ENCODE assay signal across 8 mouse cellular contexts in the genomic region with DNA sequence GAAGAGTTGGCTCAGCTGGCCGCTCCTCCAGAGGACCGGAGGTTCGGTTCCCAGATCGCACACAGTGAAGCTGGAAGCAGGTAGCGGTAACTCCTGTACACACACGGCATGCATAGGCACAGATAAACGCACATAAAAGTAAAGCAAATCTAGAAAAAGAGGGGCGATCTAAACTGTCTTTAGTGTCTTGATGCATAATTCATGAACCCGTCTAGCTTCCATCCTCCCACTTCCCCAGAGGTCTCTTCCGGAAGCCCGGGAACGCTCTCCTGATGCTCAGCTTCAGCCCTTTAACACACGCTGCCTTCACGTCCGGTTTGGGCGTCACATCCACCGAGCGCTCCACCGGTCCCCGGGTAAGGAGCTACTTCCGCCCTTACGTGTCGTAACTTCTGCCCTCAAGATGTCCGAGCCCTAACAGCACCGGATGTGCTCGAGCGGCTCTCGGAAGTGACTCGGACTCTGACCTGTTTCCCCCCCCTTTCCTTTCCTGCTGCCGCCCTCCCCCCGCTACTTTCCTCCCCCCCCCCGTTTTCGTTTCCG. TPM values are rescaled to one million over a fixed set of nuclear protein-coding genes. Genes with fewer than 3 reads are reported as not detected.
DNase-seq lines count a peak whose midpoint lies in the region; ATAC-seq and TF ChIP-seq lines count a peak whose summit lies in the region.

No protein-coding gene starts in this region.

- H3K4me3 ChIP-seq in G1E (ENCODE audit: low read depth, low read length), result peak overlapping the region; percentile 83
- peak overlapping the region; percentile 69 for H3K4me3 ChIP-seq in forebrain, embryonic 16.5 days (replicated peaks; ENCODE audit: low read length)
- H3K4me3 ChIP-seq in layer of hippocampus, adult 2 months, result peak overlapping the region; percentile 68
- H3K4me3 ChIP-seq in lung, embryonic 14.5 days (ENCODE audit: low read depth, low read length), result peak overlapping the region; percentile 78
- H3K4me3 ChIP-seq in olfactory bulb, adult 2 months (ENCODE audit: insufficient read depth, low read depth, low read length), result peak overlapping the region; percentile 96
- peak overlapping the region; percentile 80 for H3K4me3 ChIP-seq in thymus, adult 2 months (ENCODE audit: control insufficient read depth, insufficient read depth, low read length)

- peak overlapping the region; percentile 89 for H3K9ac ChIP-seq in forebrain, embryonic 16.5 days (replicated peaks; ENCODE audit: low read depth, low read length)
- H3K9ac ChIP-seq in lung, embryonic 14.5 days, result peak overlapping the region; percentile 90

- H3K4me1 ChIP-seq in G1E (ENCODE audit: insufficient read depth, low read depth, low read length), result peaks cover 46% of the 10 kb centered on the region
- peaks cover 37% of the 10 kb centered on the region for H3K4me1 ChIP-seq in forebrain, embryonic 16.5 days (replicated peaks; ENCODE audit: control insufficient read depth, insufficient read depth, low read length)
- H3K4me1 ChIP-seq in lung, embryonic 14.5 days (ENCODE audit: insufficient read depth), result no peaks in the 10 kb centered on the region
- peaks cover 22% of the 10 kb centered on the region for H3K4me1 ChIP-seq in olfactory bulb, adult 2 months (ENCODE audit: control insufficient read depth, insufficient read depth, low read length)
- H3K4me1 ChIP-seq in thymus, adult 2 months (replicated peaks; ENCODE audit: control insufficient read depth, insufficient read depth, low read length), result peaks cover 12% of the 10 kb centered on the region

- 0% methylated on average over 31 of the region's 34 CpGs for WGBS in forebrain, embryonic 16.5 days
- 0% methylated on average over 33 of the region's 34 CpGs for WGBS in lung, embryonic 14.5 days
- WGBS in olfactory bulb, adult 2 months, result under 1% methylated on average over 34 of the region's 34 CpGs
- under 1% methylated on average over 33 of the region's 34 CpGs for WGBS in thymus, adult 2 months

- H3K27me3 ChIP-seq in G1E (ENCODE audit: insufficient read depth, low read length), result peaks cover 4% of the 10 kb centered on the region; the same call in 1 of the 2 replicates
- H3K27me3 ChIP-seq in forebrain, embryonic 16.5 days (replicated peaks; ENCODE audit: control insufficient read depth, insufficient read depth, low read length), result no peaks in the 10 kb centered on the region
- no peaks in the 10 kb centered on the region for H3K27me3 ChIP-seq in lung, embryonic 14.5 days (ENCODE audit: insufficient read depth, low read length)
- no peaks in the 10 kb centered on the region for H3K27me3 ChIP-seq in thymus, adult 2 months (ENCODE audit: control insufficient read depth, insufficient read depth, low read length)

- no peak for TF ChIP-seq CTCF in G1E (IDR thresholded peaks at IDR 0.05; ENCODE audit: low read depth, low read length)
- no peak for TF ChIP-seq CTCF in layer of hippocampus, adult 2 months (conservative IDR thresholded peaks at IDR 0.05)
- no peak for TF ChIP-seq CTCF in lung, embryonic 14.5 days (IDR thresholded peaks at IDR 0.05; ENCODE audit: low read depth)
- TF ChIP-seq CTCF in olfactory bulb, adult 2 months (IDR thresholded peaks at IDR 0.05; ENCODE audit: insufficient read depth, low read depth, low read length), result no peak
- no peak for TF ChIP-seq CTCF in thymus, adult 2 months (IDR thresholded peaks at IDR 0.05; ENCODE audit: borderline replicate concordance, control insufficient read depth, extremely low read depth, insufficient read depth, low read length, poor library complexity)

- H3K4me2 ChIP-seq in forebrain, embryonic 16.5 days (ENCODE audit: low read length), result peak overlapping the region; percentile 65
- peak overlapping the region; percentile 84 for H3K4me2 ChIP-seq in lung, embryonic 14.5 days

- peak; percentile 92 for DNase-seq in G1E (ENCODE audit: low spot score)
- peak; percentile 96 to 99 for DNase-seq in cerebellum, adult 18-20 months
- peak; percentile 94 for DNase-seq in heart, postnatal 36 days
- DNase-seq in layer of hippocampus, adult 2 months (ENCODE audit: low spot score in 2 of 2), result peak; percentile 98 to 99
- DNase-seq in lung, embryonic 14.5 days, result peak; percentile 99
- DNase-seq in thymus, adult 2 months, result peak; percentile 95

- H3K36me3 ChIP-seq in G1E (replicated peaks), result peaks cover 41% of the 10 kb centered on the region
- H3K36me3 ChIP-seq in forebrain, embryonic 16.5 days (ENCODE audit: control insufficient read depth, insufficient read depth), result peaks cover 13% of the 10 kb centered on the region
- H3K36me3 ChIP-seq in lung, embryonic 14.5 days (ENCODE audit: insufficient read depth), result peaks cover 22% of the 10 kb centered on the region
- H3K36me3 ChIP-seq in thymus, adult 2 months (ENCODE audit: control insufficient read depth, insufficient read depth, low read length), result peaks cover 13% of the 10 kb centered on the region

- intact Hi-C loops in heart, postnatal 36 days (cut with DNase I), result loop anchor here (1.0 to 10.0 kb wide), 6 partner anchors 31 to 294 kb away; partner anchors contain the start of genes Cops7a, Emg1, Ing4 and Phb2

- H3K9me3 ChIP-seq in G1E (replicated peaks), result no peaks in the 10 kb centered on the region
- no peaks in the 10 kb centered on the region for H3K9me3 ChIP-seq in forebrain, embryonic 16.5 days (ENCODE audit: control insufficient read depth, low read length)
- H3K9me3 ChIP-seq in lung, embryonic 14.5 days (ENCODE audit: low read depth, low read length), result no peaks in the 10 kb centered on the region

- H3K27ac ChIP-seq in forebrain, embryonic 16.5 days (ENCODE audit: low read length), result peak overlapping the region; percentile 97
- H3K27ac ChIP-seq in layer of hippocampus, adult 2 months, result peak overlapping the region; percentile 98
- peak overlapping the region; percentile 98 for H3K27ac ChIP-seq in lung, embryonic 14.5 days (ENCODE audit: low read depth)
- peak overlapping the region; percentile 89 for H3K27ac ChIP-seq in olfactory bulb, adult 2 months (ENCODE audit: insufficient read depth, low read depth, low read length)
- peak overlapping the region; percentile 71 for H3K27ac ChIP-seq in thymus, adult 2 months (ENCODE audit: control insufficient read depth, insufficient read depth, low read length)

- peak; percentile 33; the same call in 1 of the 2 replicates for TF ChIP-seq POLR2A in olfactory bulb, adult 2 months (IDR thresholded peaks at IDR 0.05; ENCODE audit: insufficient read depth, low read depth, low read length)
- TF ChIP-seq POLR2A in thymus, adult 2 months (IDR thresholded peaks at IDR 0.05; ENCODE audit: control insufficient read depth, extremely low read depth, insufficient read depth, low read length, poor library complexity), result peak; percentile 56; the same call in 1 of the 2 replicates

- ATAC-seq in G1E (ENCODE audit: extremely low read depth, insufficient number of reproducible peaks, low FRiP score, poor library complexity, severe bottlenecking), result peak; percentile 99
- peak; percentile 98 for ATAC-seq in forebrain, embryonic 16.5 days
- peak; percentile 98 for ATAC-seq in lung, embryonic 14.5 days (ENCODE audit: insufficient read depth)

RNA-seq across cellular contexts. Expression of gene Zfp384, which starts 0.3 kb away (rescaled TPM):
- total RNA-seq in G1E (2014; fragmentation: Nextera tagmentation) (71.2 and 79.6 TPM in 2 replicates), G1E (2017) (22.9 and 25.7 TPM in 2 replicates)
- 51.7 and 52.8 TPM in 2 replicates for polyA plus RNA-seq in G1E (2012)
- 15.2 and 19.0 TPM in 2 replicates for polyA plus RNA-seq in forebrain, embryonic 16.5 days (2015; fragmentation: Nextera tagmentation; extraction: Ambion mirVana)
- 10 to 100 TPM; 19.6 to 21.6 TPM for total RNA-seq in heart, postnatal 36 days (2021)
- total RNA-seq in layer of hippocampus, adult 2 months (2021), result 10 to 100 TPM; 50.0 to 50.9 TPM
- polyA plus RNA-seq in lung, embryonic 14.5 days (2014; fragmentation: Nextera tagmentation; extraction: Ambion mirVana), result 13.2 and 14.8 TPM in 2 replicates
- 212 TPM in 1 of 2 replicates, not detected in the other for polyA plus RNA-seq in olfactory bulb, adult 2 months (2012; ENCODE audit: insufficient read depth, insufficient read length, low replicate concordance, missing spikeins)
- polyA plus RNA-seq in thymus, adult 2 months (2012; rRNA removed), result 117 and 126 TPM in 2 replicates

RNA-seq across cellular contexts. Expression of gene Pianp, which starts 12.2 kb away (rescaled TPM):
- total RNA-seq in G1E (2014; fragmentation: Nextera tagmentation), result not detected in 2 replicates
- not detected in 2 replicates for total RNA-seq in G1E (2017)
- not detected in 2 replicates for polyA plus RNA-seq in G1E (2012)
- polyA plus RNA-seq in forebrain, embryonic 16.5 days (2015; fragmentation: Nextera tagmentation; extraction: Ambion mirVana), result 36.6 and 44.7 TPM in 2 replicates
- 1 to 10 TPM in 1 of 2 experiments, under 1 TPM in 1; 0.81 to 1.0 TPM for total RNA-seq in heart, postnatal 36 days (2021)
- total RNA-seq in layer of hippocampus, adult 2 months (2021), result 100 to 1,000 TPM; 163 to 181 TPM
- 0.39 and 0.59 TPM in 2 replicates for polyA plus RNA-seq in lung, embryonic 14.5 days (2014; fragmentation: Nextera tagmentation; extraction: Ambion mirVana)
- polyA plus RNA-seq in olfactory bulb, adult 2 months (2012; ENCODE audit: insufficient read depth, insufficient read length, low replicate concordance, missing spikeins), result not detected in 2 replicates
- polyA plus RNA-seq in thymus, adult 2 months (2012; rRNA removed), result 5.1 and 5.5 TPM in 2 replicates

RNA-seq across cellular contexts. Expression of gene Ing4, which starts 30.9 kb away (rescaled TPM):
- total RNA-seq in G1E (2014; fragmentation: Nextera tagmentation) (36.2 and 37.5 TPM in 2 replicates), G1E (2017) (99.6 and 118 TPM in 2 replicates)
- 14.3 and 14.6 TPM in 2 replicates for polyA plus RNA-seq in G1E (2012)
- polyA plus RNA-seq in forebrain, embryonic 16.5 days (2015; fragmentation: Nextera tagmentation; extraction: Ambion mirVana), result 200 and 204 TPM in 2 replicates
- total RNA-seq in heart, postnatal 36 days (2021), result 10 to 100 TPM; 30.5 to 34.4 TPM
- total RNA-seq in layer of hippocampus, adult 2 months (2021), result 10 to 100 TPM; 60.1 to 63.2 TPM
- 97.9 and 101 TPM in 2 replicates for polyA plus RNA-seq in lung, embryonic 14.5 days (2014; fragmentation: Nextera tagmentation; extraction: Ambion mirVana)
- polyA plus RNA-seq in olfactory bulb, adult 2 months (2012; ENCODE audit: insufficient read depth, insufficient read length, low replicate concordance, missing spikeins), result not detected in 2 replicates
- 96.8 and 99.4 TPM in 2 replicates for polyA plus RNA-seq in thymus, adult 2 months (2012; rRNA removed)

RNA-seq across cellular contexts. Expression of gene Acrbp, which starts 40.8 kb away (rescaled TPM):
- total RNA-seq in G1E (2014; fragmentation: Nextera tagmentation) (11.8 and 16.1 TPM in 2 replicates), G1E (2017) (4.7 and 8.1 TPM in 2 replicates)
- 6.4 and 9.4 TPM in 2 replicates for polyA plus RNA-seq in G1E (2012)
- 21.4 and 31.6 TPM in 2 replicates for polyA plus RNA-seq in forebrain, embryonic 16.5 days (2015; fragmentation: Nextera tagmentation; extraction: Ambion mirVana)
- 1 to 10 TPM; 1.7 to 2.1 TPM for total RNA-seq in heart, postnatal 36 days (2021)
- 10 to 100 TPM; 15.9 to 19.2 TPM for total RNA-seq in layer of hippocampus, adult 2 months (2021)
- polyA plus RNA-seq in lung, embryonic 14.5 days (2014; fragmentation: Nextera tagmentation; extraction: Ambion mirVana), result 13.6 TPM in 2 replicates
- polyA plus RNA-seq in olfactory bulb, adult 2 months (2012; ENCODE audit: insufficient read depth, insufficient read length, low replicate concordance, missing spikeins), result not detected in 2 replicates
- 70.8 and 89.5 TPM in 2 replicates for polyA plus RNA-seq in thymus, adult 2 months (2012; rRNA removed)

RNA-seq across cellular contexts. Expression of gene Cops7a, which starts 43.3 kb away (rescaled TPM):
- 123 and 194 TPM in 2 replicates for total RNA-seq in G1E (2014; fragmentation: Nextera tagmentation)
- 62.2 and 65.5 TPM in 2 replicates for total RNA-seq in G1E (2017)
- 59.2 and 79.0 TPM in 2 replicates for polyA plus RNA-seq in G1E (2012)
- 94.4 and 96.7 TPM in 2 replicates for polyA plus RNA-seq in forebrain, embryonic 16.5 days (2015; fragmentation: Nextera tagmentation; extraction: Ambion mirVana)
- 10 to 100 TPM; 93.6 to 98.8 TPM for total RNA-seq in heart, postnatal 36 days (2021)
- 100 to 1,000 TPM; 136 to 151 TPM for total RNA-seq in layer of hippocampus, adult 2 months (2021)
- 147 and 155 TPM in 2 replicates for polyA plus RNA-seq in lung, embryonic 14.5 days (2014; fragmentation: Nextera tagmentation; extraction: Ambion mirVana)
- polyA plus RNA-seq in olfactory bulb, adult 2 months (2012; ENCODE audit: insufficient read depth, insufficient read length, low replicate concordance, missing spikeins), result 255 TPM in 1 of 2 replicates, not detected in the other
- 168 and 199 TPM in 2 replicates for polyA plus RNA-seq in thymus, adult 2 months (2012; rRNA removed)

Comparison
In these comparisons a context has a peak if more than half of its experiments do, and no peak if none do; other contexts are left out.
1. Peak in every context shown above with its lines: DNase-seq, ATAC-seq, H3K4me3 ChIP-seq and H3K27ac ChIP-seq.
2. RNA of gene Ing4, which starts 30.9 kb away (polyA plus RNA-seq): 200 to 204 TPM in forebrain, embryonic 16.5 days, 97.9 to 101 TPM in lung, embryonic 14.5 days, 96.8 to 99.4 TPM in thymus, adult 2 months and 14.3 to 14.6 TPM in G1E; not detected in olfactory bulb, adult 2 months; every median in the first group is over 10 times any median in the second.